16 mouse cellular contexts compared by ENCODE assay signal in genomic region chr9:61033593-61033992, GRCm38 (mm10).
A peak's percentile ranks its signal among the peaks of the same experiment; 100 is the strongest.
DNase-seq lines count a peak whose midpoint lies in the region; ATAC-seq and TF ChIP-seq lines count a peak whose summit lies in the region.
"Had no signal": no experiment of that assay in that cellular context is flagged by ENCODE, and none has a peak within 500 bp of the region (broad histone marks: within the 10 kb centered on the region; RNA-seq: fewer than 3 reads in every experiment).

No protein-coding gene starts in this region.

- H3K36me3 ChIP-seq in forebrain, postnatal 0 days (ENCODE audit: insufficient read depth), result no peaks in the 10 kb centered on the region
- H3K36me3 ChIP-seq in forebrain, embryonic 13.5 days (ENCODE audit: poor library complexity, severe bottlenecking), result no peaks in the 10 kb centered on the region
- H3K36me3 ChIP-seq in midbrain, embryonic 10.5 days, result no peaks in the 10 kb centered on the region
- H3K36me3 ChIP-seq in midbrain, embryonic 13.5 days, result no peaks in the 10 kb centered on the region
- H3K36me3 ChIP-seq: heart, embryonic 15.5 days; limb, embryonic 13.5 days had no signal

- no peak overlapping the region for H3K4me2 ChIP-seq in forebrain, postnatal 0 days (ENCODE audit: low read depth)
- H3K4me2 ChIP-seq in forebrain, embryonic 13.5 days, result no peak overlapping the region
- H3K4me2 ChIP-seq in midbrain, embryonic 13.5 days (replicated peaks), result no peak overlapping the region
- H3K4me2 ChIP-seq: limb, embryonic 13.5 days; midbrain, embryonic 11.5 days had no signal

- no peak overlapping the region for H3K4me3 ChIP-seq in forebrain, postnatal 0 days (ENCODE audit: low read depth, low read length)
- no peak overlapping the region for H3K4me3 ChIP-seq in forebrain, embryonic 13.5 days
- no peak overlapping the region for H3K4me3 ChIP-seq in midbrain, embryonic 10.5 days
- H3K4me3 ChIP-seq in midbrain, embryonic 13.5 days (replicated peaks), result no peak overlapping the region
- H3K4me3 ChIP-seq: heart, embryonic 15.5 days; left cerebral cortex, adult 2 months; limb, embryonic 13.5 days had no signal

- no peak for ATAC-seq in forebrain, postnatal 0 days
- no peak for ATAC-seq in forebrain, embryonic 13.5 days
- no peak for ATAC-seq in midbrain, embryonic 13.5 days

- no peak for DNase-seq in forebrain, postnatal 0 days
- peak; percentile 26 to 52 for DNase-seq in kidney, postnatal 4 days
- no peak for DNase-seq in kidney, adult 9 months
- DNase-seq in midbrain, embryonic 10.5 days (ENCODE audit: low spot score), result no peak
- DNase-seq in frontal cortex, postnatal 14 days (ENCODE audit: low spot score in 2 of 2), result no peak
- DNase-seq in spleen, postnatal 36 days (ENCODE audit: low spot score in 2 of 2), result no peak
- DNase-seq: cerebellum, adult 2 months; gastrocnemius, postnatal 36 days; right cerebral cortex, postnatal 14 days; thymus, postnatal 4 days had no signal

- no peak for TF ChIP-seq CTCF in forebrain, postnatal 0 days (IDR thresholded peaks at IDR 0.05; ENCODE audit: low read depth)

- no peak overlapping the region for H3K9ac ChIP-seq in forebrain, postnatal 0 days
- no peak overlapping the region for H3K9ac ChIP-seq in forebrain, embryonic 13.5 days
- no peak overlapping the region for H3K9ac ChIP-seq in midbrain, embryonic 13.5 days (replicated peaks)
- H3K9ac ChIP-seq: heart, embryonic 15.5 days; limb, embryonic 13.5 days had no signal

- H3K27ac ChIP-seq in forebrain, postnatal 0 days (ENCODE audit: low read depth, low read length), result peak overlapping the region; percentile 72
- no peak overlapping the region for H3K27ac ChIP-seq in forebrain, embryonic 13.5 days
- 0 out of 2 replicates have a peak overlapping the region, but pooled peaks have one; percentile 42 for H3K27ac ChIP-seq in midbrain, embryonic 10.5 days (replicated peaks)
- H3K27ac ChIP-seq in midbrain, embryonic 13.5 days, result no peak overlapping the region
- H3K27ac ChIP-seq: heart, embryonic 15.5 days; left cerebral cortex, adult 2 months; limb, embryonic 13.5 days had no signal

- WGBS in forebrain, postnatal 0 days, result 78% methylated on average over 9 of the region's 9 CpGs
- WGBS in forebrain, embryonic 13.5 days, result 81% methylated on average over 9 of the region's 9 CpGs
- 77% methylated on average over 9 of the region's 9 CpGs for WGBS in midbrain, embryonic 10.5 days
- WGBS in midbrain, embryonic 13.5 days, result 80% methylated on average over 9 of the region's 9 CpGs

- H3K4me1 ChIP-seq in forebrain, postnatal 0 days (ENCODE audit: insufficient read depth), result peaks cover 16% of the 10 kb centered on the region
- peaks cover 28% of the 10 kb centered on the region for H3K4me1 ChIP-seq in forebrain, embryonic 13.5 days
- peaks cover 30% of the 10 kb centered on the region for H3K4me1 ChIP-seq in midbrain, embryonic 10.5 days
- H3K4me1 ChIP-seq in midbrain, embryonic 13.5 days (replicated peaks), result peaks cover 24% of the 10 kb centered on the region

- no peaks in the 10 kb centered on the region for H3K9me3 ChIP-seq in forebrain, postnatal 0 days (ENCODE audit: low read length)
- H3K9me3 ChIP-seq in forebrain, embryonic 13.5 days (replicated peaks), result no peaks in the 10 kb centered on the region
- H3K9me3 ChIP-seq in midbrain, embryonic 10.5 days (replicated peaks), result no peaks in the 10 kb centered on the region
- no peaks in the 10 kb centered on the region for H3K9me3 ChIP-seq in midbrain, embryonic 13.5 days
- H3K9me3 ChIP-seq: heart, embryonic 15.5 days; limb, embryonic 13.5 days had no signal

- no peaks in the 10 kb centered on the region for H3K27me3 ChIP-seq in forebrain, postnatal 0 days (ENCODE audit: insufficient read depth, low read length)
- peaks cover 4% of the 10 kb centered on the region; the same call in 1 of the 2 replicates for H3K27me3 ChIP-seq in forebrain, embryonic 13.5 days
- peaks cover 18% of the 10 kb centered on the region for H3K27me3 ChIP-seq in midbrain, embryonic 10.5 days (ENCODE audit: low read depth, poor library complexity, severe bottlenecking)
- H3K27me3 ChIP-seq in midbrain, embryonic 13.5 days, result 0 out of 2 replicates have a peak, but pooled peaks cover 11% of the 10 kb centered on the region

Comparison
In these comparisons a context has a peak if more than half of its experiments do, and no peak if none do; other contexts are left out.
1. DNase-seq: peak in kidney, postnatal 4 days (2 of 2); none in forebrain, postnatal 0 days (single experiment), kidney, adult 9 months (single experiment), midbrain, embryonic 10.5 days (single experiment), frontal cortex, postnatal 14 days (0 of 2) and spleen, postnatal 36 days (0 of 2).
2. H3K27ac ChIP-seq: peak in forebrain, postnatal 0 days (single experiment) and midbrain, embryonic 10.5 days (single experiment); none in forebrain, embryonic 13.5 days (single experiment) and midbrain, embryonic 13.5 days (single experiment).